Mouse (Mus musculus): ENCODE measurements at regions not wholly inside any gene's neighbourhood (a gene's known extent, or its start where the extent isn't known, plus 50 kb on each side); places are given as distances from the start of the nearest gene placed in this dataset.

DNA sequence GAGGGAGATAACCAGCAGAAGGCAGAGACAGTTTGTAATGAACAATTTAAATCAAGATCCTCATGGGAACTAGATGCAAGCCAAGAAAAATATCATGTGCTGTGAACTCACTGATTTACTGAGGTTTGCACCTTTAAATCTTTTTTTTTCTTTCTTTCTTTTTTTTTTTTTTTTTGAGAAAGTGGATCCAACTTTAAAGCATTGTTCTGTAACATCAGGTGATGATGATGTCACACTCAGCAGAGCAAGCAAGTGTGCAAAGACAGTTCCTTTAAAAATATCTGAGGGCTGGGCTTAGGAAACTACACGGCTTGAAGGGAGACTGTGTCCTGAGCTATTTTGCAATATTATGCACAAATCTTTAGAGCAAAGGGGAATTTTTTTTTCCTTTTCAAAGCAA is 166.6 kb upstream of the Ubash3b start:
- no peak overlapping the region for H3K4me3 ChIP-seq (ENCODE audit: low read depth, low read length)
- WGBS, result 11% methylated on average over 1 of the region's 1 CpGs
- H3K27ac ChIP-seq (ENCODE audit: low read depth, low read length), result no peak overlapping the region
- peak overlapping the region; percentile 30 for H3K4me2 ChIP-seq (ENCODE audit: low read length)
- DNase-seq (ENCODE audit: low spot score) (peak; percentile 20), ATAC-seq (no peak)
- no peaks in the 10 kb centered on the region for H3K9me3 ChIP-seq (replicated peaks; ENCODE audit: control insufficient read depth, low read length)
- no peaks in the 10 kb centered on the region for H3K27me3 ChIP-seq (replicated peaks; ENCODE audit: control insufficient read depth, insufficient read depth, low read length)
- H3K4me1 ChIP-seq (ENCODE audit: control insufficient read depth, insufficient read depth, low read length), result peaks cover 12% of the 10 kb centered on the region
- H3K36me3 ChIP-seq (ENCODE audit: control insufficient read depth, insufficient read depth, low read length), result no peaks in the 10 kb centered on the region
- H3K9ac ChIP-seq (ENCODE audit: low read length), result peak overlapping the region; percentile 9; the same call in 1 of the 2 replicates

DNA sequence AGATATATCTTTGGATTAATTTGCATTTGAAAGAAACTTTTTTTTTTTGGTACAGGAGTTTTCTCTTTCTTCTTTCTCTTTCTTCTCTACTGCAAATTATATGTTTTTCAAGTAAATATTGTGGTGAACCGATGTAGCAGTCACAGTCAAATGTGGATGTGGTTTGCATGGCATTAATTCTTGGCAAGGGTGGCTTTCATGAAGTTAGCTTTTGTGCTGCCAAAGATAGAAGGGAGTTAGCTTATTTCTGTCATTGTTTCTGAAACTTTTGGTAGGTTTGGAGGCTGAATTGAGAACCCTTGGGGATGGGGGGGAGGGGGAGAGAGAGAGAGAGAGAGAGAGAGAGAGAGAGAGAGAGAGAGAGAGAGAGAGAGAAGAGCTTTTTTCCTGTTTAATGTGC is 166.1 kb upstream of the Ubash3b start:
- ATAC-seq (no peak), DNase-seq (ENCODE audit: low spot score) (no peak)
- peak overlapping the region; percentile 31; the same call in 1 of the 2 replicates for H3K4me2 ChIP-seq (ENCODE audit: low read length)
- peaks cover 12% of the 10 kb centered on the region for H3K4me1 ChIP-seq (ENCODE audit: control insufficient read depth, insufficient read depth, low read length)
- no peaks in the 10 kb centered on the region for H3K36me3 ChIP-seq (ENCODE audit: control insufficient read depth, insufficient read depth, low read length)
- no peaks in the 10 kb centered on the region for H3K27me3 ChIP-seq (replicated peaks; ENCODE audit: control insufficient read depth, insufficient read depth, low read length)
- no peak overlapping the region for H3K27ac ChIP-seq (ENCODE audit: low read depth, low read length)
- H3K9ac ChIP-seq (ENCODE audit: low read length), result no peak overlapping the region
- no peak overlapping the region for H3K4me3 ChIP-seq (ENCODE audit: low read depth, low read length)
- 17% methylated on average over 1 of the region's 1 CpGs for WGBS
- H3K9me3 ChIP-seq (replicated peaks; ENCODE audit: control insufficient read depth, low read length), result no peaks in the 10 kb centered on the region

DNA sequence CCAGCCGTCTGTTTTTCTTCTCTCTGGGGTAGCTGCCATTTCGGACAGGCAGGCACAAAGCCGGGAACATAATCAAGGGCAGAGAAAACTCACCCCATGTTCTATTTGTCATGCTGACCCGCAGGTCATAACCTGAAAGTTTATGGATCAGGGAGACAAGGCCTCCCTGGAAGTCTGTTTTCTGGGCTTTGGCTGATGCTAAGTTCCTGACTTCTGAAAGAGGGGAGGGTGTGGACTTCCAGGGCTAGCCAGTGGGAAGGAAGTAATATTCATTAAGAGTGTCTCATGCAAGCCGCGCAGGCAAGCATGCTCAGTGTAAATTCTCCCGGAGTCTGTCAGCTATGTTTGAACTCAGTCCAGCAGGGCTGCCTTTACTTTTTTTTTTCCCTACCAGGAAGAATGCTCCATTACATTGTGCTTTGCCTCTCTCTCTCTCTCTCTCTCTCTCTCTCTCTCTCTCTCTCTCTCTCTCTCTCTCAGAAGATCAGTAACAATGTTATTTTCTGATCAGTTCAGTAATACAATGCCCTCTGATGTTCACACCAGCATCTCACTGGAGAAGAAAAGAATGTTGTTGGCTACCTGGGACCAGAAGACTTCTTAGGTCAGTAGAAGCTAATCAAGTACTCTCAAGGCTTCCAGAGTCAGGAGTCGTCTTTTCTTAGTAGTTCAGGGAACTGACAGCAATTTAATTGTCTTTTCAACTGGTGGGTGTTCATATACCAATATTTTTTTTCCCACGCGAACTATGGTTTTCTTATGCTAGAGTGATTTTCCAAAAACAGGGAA is 165.5 kb upstream of the Ubash3b start:
- H3K9ac ChIP-seq (ENCODE audit: low read length), result no peak overlapping the region
- 12% methylated on average over 10 of the region's 10 CpGs for WGBS

GRCm38 (mm10) chr9:41321521-41321920 is 160.0 kb upstream of the Ubash3b start:
- DNase-seq (ENCODE audit: low spot score), result no peak
- Histone ChIP-seq H3K4me2 (ENCODE audit: low read length) (no peak overlapping the region), H3K27me3 (replicated peaks; ENCODE audit: control insufficient read depth, insufficient read depth, low read length) (no peaks in the 10 kb centered on the region), H3K9me3 (replicated peaks; ENCODE audit: control insufficient read depth, low read length) (no peaks in the 10 kb centered on the region), H3K27ac (ENCODE audit: low read depth, low read length) (no peak overlapping the region), H3K4me1 (ENCODE audit: control insufficient read depth, insufficient read depth, low read length) (peaks cover 7% of the 10 kb centered on the region), H3K4me3 (ENCODE audit: low read depth, low read length) (no peak overlapping the region), H3K9ac (ENCODE audit: low read length) (no peak overlapping the region), H3K36me3 (ENCODE audit: control insufficient read depth, insufficient read depth, low read length) (no peaks in the 10 kb centered on the region)
- ATAC-seq, result no peak
- WGBS, result 91% methylated on average over 7 of the region's 7 CpGs

More for the DNA sequence above, 165.5 kb upstream of the Ubash3b start:
- Histone ChIP-seq H3K27me3 (replicated peaks; ENCODE audit: control insufficient read depth, insufficient read depth, low read length) (no peaks in the 10 kb centered on the region), H3K9me3 (replicated peaks; ENCODE audit: control insufficient read depth, low read length) (no peaks in the 10 kb centered on the region), H3K36me3 (ENCODE audit: control insufficient read depth, insufficient read depth, low read length) (no peaks in the 10 kb centered on the region), H3K27ac (ENCODE audit: low read depth, low read length) (peak overlapping the region; percentile 68), H3K4me3 (ENCODE audit: low read depth, low read length) (no peak overlapping the region), H3K4me1 (ENCODE audit: control insufficient read depth, insufficient read depth, low read length) (peaks cover 12% of the 10 kb centered on the region), H3K4me2 (ENCODE audit: low read length) (peak overlapping the region; percentile 31; the same call in 1 of the 2 replicates)
- DNase-seq (ENCODE audit: low spot score), result peak; percentile 88
- ATAC-seq, result peak; percentile 83

GRCm38 (mm10) chr9:41319066-41319465 is 157.6 kb upstream of the Ubash3b start:
- Histone ChIP-seq H3K27ac (ENCODE audit: low read depth, low read length) (no peak overlapping the region), H3K9me3 (replicated peaks; ENCODE audit: control insufficient read depth, low read length) (no peaks in the 10 kb centered on the region), H3K4me2 (ENCODE audit: low read length) (no peak overlapping the region), H3K9ac (ENCODE audit: low read length) (no peak overlapping the region), H3K27me3 (replicated peaks; ENCODE audit: control insufficient read depth, insufficient read depth, low read length) (no peaks in the 10 kb centered on the region), H3K4me1 (ENCODE audit: control insufficient read depth, insufficient read depth, low read length) (no peaks in the 10 kb centered on the region), H3K4me3 (ENCODE audit: low read depth, low read length) (no peak overlapping the region), H3K36me3 (ENCODE audit: control insufficient read depth, insufficient read depth, low read length) (no peaks in the 10 kb centered on the region)
- WGBS, result 75% methylated on average over 2 of the region's 2 CpGs
- DNase-seq (ENCODE audit: low spot score), result no peak
- no peak for ATAC-seq

DNA sequence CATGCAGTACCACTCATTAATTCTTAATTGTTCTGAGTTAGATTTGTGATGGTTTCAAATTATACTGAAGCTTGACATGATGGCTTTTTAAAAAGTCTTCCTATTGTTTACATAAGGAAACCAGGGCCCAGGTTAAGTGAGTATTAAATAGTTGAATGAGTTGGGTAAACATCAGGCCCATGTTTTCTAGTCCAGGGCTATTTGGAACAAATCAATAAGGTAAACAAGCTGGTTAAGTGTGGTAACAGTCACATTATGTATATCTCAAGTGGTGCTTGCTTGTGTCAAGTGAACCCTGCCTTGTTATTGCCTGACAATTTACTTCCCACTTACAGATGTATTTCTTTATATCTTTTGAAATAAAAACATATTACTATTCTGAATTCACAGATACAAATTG is 144.7 kb upstream of the Ubash3b start:
- no peaks in the 10 kb centered on the region for H3K36me3 ChIP-seq (ENCODE audit: control insufficient read depth, insufficient read depth, low read length)
- no peak overlapping the region for H3K4me2 ChIP-seq (ENCODE audit: low read length)
- DNase-seq (ENCODE audit: low spot score) (no peak), ATAC-seq (no peak)
- H3K4me3 ChIP-seq (ENCODE audit: low read depth, low read length), result no peak overlapping the region
- H3K9me3 ChIP-seq (replicated peaks; ENCODE audit: control insufficient read depth, low read length), result no peaks in the 10 kb centered on the region
- H3K4me1 ChIP-seq (ENCODE audit: control insufficient read depth, insufficient read depth, low read length), result peaks cover 15% of the 10 kb centered on the region
- H3K27me3 ChIP-seq (replicated peaks; ENCODE audit: control insufficient read depth, insufficient read depth, low read length), result no peaks in the 10 kb centered on the region
- no peak overlapping the region for H3K27ac ChIP-seq (ENCODE audit: low read depth, low read length)
- H3K9ac ChIP-seq (ENCODE audit: low read length), result no peak overlapping the region

DNA sequence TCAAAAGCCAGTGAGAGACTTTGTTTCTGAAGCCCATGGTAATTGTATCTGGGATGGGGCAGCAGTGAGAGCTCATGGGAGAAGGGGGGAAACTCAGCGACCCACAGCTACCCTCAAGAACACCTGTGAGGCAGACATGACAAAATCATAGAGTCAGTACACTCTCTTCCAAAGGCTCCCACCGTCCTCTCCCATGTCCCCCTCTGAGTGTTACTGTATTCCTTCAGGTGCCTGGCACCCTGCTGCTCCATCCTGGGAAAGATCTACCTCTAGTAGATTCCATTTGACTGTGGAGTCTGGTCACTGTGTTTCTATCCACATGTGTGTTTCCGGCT is 142.0 kb upstream of the Ubash3b start:
- Histone ChIP-seq H3K27me3 (replicated peaks; ENCODE audit: control insufficient read depth, insufficient read depth, low read length) (no peaks in the 10 kb centered on the region), H3K9ac (ENCODE audit: low read length) (no peak overlapping the region), H3K4me3 (ENCODE audit: low read depth, low read length) (no peak overlapping the region), H3K27ac (ENCODE audit: low read depth, low read length) (no peak overlapping the region), H3K4me1 (ENCODE audit: control insufficient read depth, insufficient read depth, low read length) (peaks cover 15% of the 10 kb centered on the region), H3K9me3 (replicated peaks; ENCODE audit: control insufficient read depth, low read length) (no peaks in the 10 kb centered on the region), H3K36me3 (ENCODE audit: control insufficient read depth, insufficient read depth, low read length) (no peaks in the 10 kb centered on the region), H3K4me2 (ENCODE audit: low read length) (peak overlapping the region; percentile 3; the same call in 1 of the 2 replicates)
- ATAC-seq, result peak; percentile 29; the same call in 1 of the 2 replicates
- no peak for DNase-seq (ENCODE audit: low spot score)
- WGBS, result 35% methylated on average over 3 of the region's 3 CpGs

GRCm38 (mm10) chr9:41302809-41303493 is 141.5 kb upstream of the Ubash3b start:
- peak; percentile 85 for ATAC-seq
- Histone ChIP-seq H3K9ac (ENCODE audit: low read length) (no peak overlapping the region), H3K27ac (ENCODE audit: low read depth, low read length) (peak overlapping the region; percentile 5; the same call in 1 of the 2 replicates), H3K36me3 (ENCODE audit: control insufficient read depth, insufficient read depth, low read length) (no peaks in the 10 kb centered on the region), H3K4me2 (ENCODE audit: low read length) (peak overlapping the region; percentile 3; the same call in 1 of the 2 replicates), H3K27me3 (replicated peaks; ENCODE audit: control insufficient read depth, insufficient read depth, low read length) (no peaks in the 10 kb centered on the region), H3K9me3 (replicated peaks; ENCODE audit: control insufficient read depth, low read length) (no peaks in the 10 kb centered on the region), H3K4me1 (ENCODE audit: control insufficient read depth, insufficient read depth, low read length) (peaks cover 15% of the 10 kb centered on the region), H3K4me3 (ENCODE audit: low read depth, low read length) (no peak overlapping the region)
- DNase-seq (ENCODE audit: low spot score), result peak; percentile 88
- WGBS, result 16% methylated on average over 8 of the region's 8 CpGs

DNA sequence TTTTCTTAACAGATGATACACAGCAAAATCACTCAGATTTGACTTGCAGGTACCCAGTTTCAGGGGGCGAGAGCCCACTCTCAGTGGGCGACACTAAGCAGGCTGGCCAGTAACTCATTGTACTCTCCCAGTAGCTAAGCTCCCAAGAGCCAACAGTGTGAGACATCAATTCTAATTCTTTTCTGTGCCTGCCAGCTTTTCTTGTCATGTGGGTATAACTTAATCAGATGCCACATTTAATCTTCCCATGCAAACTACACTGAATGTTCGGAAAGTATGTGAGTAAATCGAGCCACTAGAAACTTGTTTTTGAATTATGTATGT is 124.6 kb upstream of the Ubash3b start:
- peaks cover 26% of the 10 kb centered on the region for H3K4me1 ChIP-seq (ENCODE audit: control insufficient read depth, insufficient read depth, low read length)
- DNase-seq (ENCODE audit: low spot score), result peak; percentile 56
- peak overlapping the region; percentile 55; the same call in 1 of the 2 replicates for H3K27ac ChIP-seq (ENCODE audit: low read depth, low read length)
- no peaks in the 10 kb centered on the region for H3K36me3 ChIP-seq (ENCODE audit: control insufficient read depth, insufficient read depth, low read length)
- H3K27me3 ChIP-seq (replicated peaks; ENCODE audit: control insufficient read depth, insufficient read depth, low read length), result no peaks in the 10 kb centered on the region
- H3K4me3 ChIP-seq (ENCODE audit: low read depth, low read length), result no peak overlapping the region
- peak; percentile 71 for ATAC-seq
- H3K9ac ChIP-seq (ENCODE audit: low read length), result no peak overlapping the region
- no peak overlapping the region for H3K4me2 ChIP-seq (ENCODE audit: low read length)
- H3K9me3 ChIP-seq (replicated peaks; ENCODE audit: control insufficient read depth, low read length), result no peaks in the 10 kb centered on the region; the same call in 1 of the 2 replicates
- WGBS, result 35% methylated on average over 4 of the region's 4 CpGs
